Mouse (Mus musculus) liver, embryonic 14.5 days (tissue): ENCODE measurements around the gene Ppp6r1. TPM values are rescaled to one million over a fixed set of nuclear protein-coding genes. Genes with fewer than 3 reads are reported as not detected.
A peak's percentile ranks its signal among the peaks of the same experiment; 100 is the strongest.

Experiments used
- ATAC-seq: fragments of 200-750 bp; cut with Nextera tagmentation; 2 replicates; pipeline ENCODE4 v1.8.0; 2017; ENCODE audit warnings: moderate number of reproducible peaks, mild to moderate bottlenecking, moderate library complexity; ENCODE audit not compliant: insufficient read depth
- DNase-seq, 3 experiments: peaks; one replicate each; pipeline ENCODE4 v3.0.0-alpha.2; 2012 to 2013; ENCODE audit warnings: low read depth in 3 of 3, low spot score in 3 of 3
- H3K27ac ChIP-seq: fragments of 300-500 bp; sonication (generic); 2 replicates; pipeline ENCODE4 v1.5.1; 2014; ENCODE audit warnings: moderate library complexity, mild to moderate bottlenecking, control low read depth, inconsistent platforms
- H3K27me3 ChIP-seq: fragments of 300-500 bp; sonication (generic); 2 replicates; pipeline ENCODE4 v1.6.1; 2014; ENCODE audit warnings: mild to moderate bottlenecking, low read length, moderate library complexity; ENCODE audit not compliant: control insufficient read depth, insufficient read depth
- H3K36me3 ChIP-seq: fragments of 300-500 bp; sonication (generic); replicated peaks from 2 replicates; pipeline ENCODE4 v1.6.1; 2014; ENCODE audit warnings: low read depth; ENCODE audit not compliant: control insufficient read depth, insufficient read depth
- H3K4me1 ChIP-seq, 2 experiments: fragments of 200-500 bp in 1 of 2; fragments of 300-500 bp in 1 of 2; sonication (generic) in 1 of 2; replicated peaks; 2 replicates each; pipeline ENCODE4 v1.6.1; 2012 to 2014; ENCODE audit warnings: antibody characterized with exemption in 1 of 2, inconsistent platforms in 1 of 2, low read length in 1 of 2; ENCODE audit not compliant: control insufficient read depth in 2 of 2, insufficient read depth in 2 of 2
- H3K4me2 ChIP-seq: fragments of 300-500 bp; sonication (generic); 2 replicates; pipeline ENCODE4 v1.6.1; 2014; ENCODE audit warnings: low read depth, mild to moderate bottlenecking, control low read depth, moderate library complexity
- H3K4me3 ChIP-seq, 2 experiments: fragments of 200-500 bp in 1 of 2; fragments of 300-500 bp in 1 of 2; sonication (generic) in 1 of 2; 2 replicates each; pipeline ENCODE4 v1.5.1; 2012 to 2014; ENCODE audit warnings: low read depth in 2 of 2, low read length in 2 of 2, mild to moderate bottlenecking in 2 of 2, control low read depth in 1 of 2, inconsistent platforms in 1 of 2, moderate library complexity in 1 of 2; ENCODE audit not compliant: insufficient read depth in 1 of 2
- H3K9ac ChIP-seq: fragments of 300-500 bp; sonication (generic); replicated peaks from 2 replicates; pipeline ENCODE4 v1.6.1; 2014; ENCODE audit warnings: mild to moderate bottlenecking, control low read depth, moderate library complexity
- H3K9me3 ChIP-seq: fragments of 300-500 bp; sonication (generic); 2 replicates; pipeline ENCODE4 v1.6.1; 2016; ENCODE audit warnings: low read length, mixed read lengths; ENCODE audit not compliant: control insufficient read depth
- CTCF ChIP-seq: IDR thresholded peaks from 2 replicates; pipeline ENCODE4 v1.5.1; 2016; ENCODE audit warnings: antibody characterized with exemption, low read depth, control low read depth
- EP300 ChIP-seq: IDR thresholded peaks from 2 replicates; pipeline ENCODE4 v1.6.1; 2016; ENCODE audit warnings: antibody characterized with exemption, low read depth
- WGBS: fragments of 180-500 bp; shearing (Covaris S2); extraction: QIAGEN DNeasy Blood & Tissue Kit; methylation state at CpG from one replicate; pipeline ENCODE4 v1.1.7; 2014; ENCODE audit not compliant: insufficient replicate concordance; 5-methylcytosine and 5-hydroxymethylcytosine counted together
- polyA plus RNA-seq, 2 experiments: library from polyadenylated mRNA; depleted of rRNA in 1 of 2; stranded (reverse) in 1 of 2; unstranded in 1 of 2; fragments of >200 nt; fragmentation: Nextera tagmentation in 1 of 2; extraction: Ambion mirVana in 1 of 2; gene quantifications; 2 replicates each; pipeline versions ENCODE4 v1.2.1 to v1.2.3; 2012 to 2014

Gene Ppp6r1
- polyA plus RNA-seq, 2 experiments: 4.3 to 33.6 TPM

DNA sequence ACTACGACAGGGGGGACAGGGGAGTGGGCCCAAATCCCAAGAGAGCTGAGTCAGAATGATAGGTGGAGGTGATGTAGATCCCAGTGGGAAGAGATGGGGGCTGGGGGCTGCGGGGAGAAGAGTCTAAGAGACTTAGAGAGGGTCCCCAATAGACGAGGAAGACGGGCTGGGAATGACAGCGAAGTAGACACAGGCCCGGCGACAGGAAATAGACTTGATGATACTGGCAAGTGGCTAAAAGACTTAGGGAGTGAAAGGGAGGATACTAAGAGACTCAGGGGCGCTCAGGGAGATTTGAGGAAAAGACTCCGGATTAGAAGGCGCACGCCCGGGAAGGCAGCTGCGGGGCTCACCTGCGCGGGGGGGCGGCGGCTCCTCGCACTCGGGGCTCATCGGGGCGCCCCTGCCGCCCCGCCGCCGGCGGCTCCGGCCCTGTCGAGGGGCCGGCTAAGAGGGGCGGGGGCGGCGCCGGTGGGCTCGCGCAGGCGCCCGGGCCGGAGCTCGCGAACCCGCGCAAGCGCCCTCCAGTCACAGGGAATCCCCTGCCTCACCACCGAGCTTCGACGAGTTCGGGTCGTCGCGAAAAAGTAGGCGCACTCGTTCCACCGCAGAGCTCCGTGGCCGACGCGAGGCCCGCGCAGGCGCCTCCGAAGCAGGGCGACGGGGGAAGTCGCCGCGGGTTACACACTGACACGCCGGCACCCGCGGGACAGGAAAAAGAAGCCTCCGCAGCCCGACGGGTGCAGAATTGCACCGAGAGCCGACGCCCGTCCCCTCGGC, 501 bp downstream of the Ppp6r1 start:
- peak overlapping the region; percentile 72 for H3K27ac ChIP-seq
- DNase-seq: no peak
- peak overlapping the region; percentile 99 for H3K4me2 ChIP-seq
- H3K4me1 ChIP-seq: peaks cover 33 to 34% of the 10 kb centered on the region in 2 experiments
- peak overlapping the region; percentile 73 to 99 for H3K4me3 ChIP-seq
- ATAC-seq: peak; percentile 55
- H3K9me3 ChIP-seq: no peaks in the 10 kb centered on the region
- H3K27me3 ChIP-seq: no peaks in the 10 kb centered on the region
- TF ChIP-seq EP300 (no peak), CTCF (no peak)
- peaks cover 4% of the 10 kb centered on the region for H3K36me3 ChIP-seq
- peak overlapping the region; percentile 94 for H3K9ac ChIP-seq
- WGBS: under 1% methylated on average over 74 of the region's 78 CpGs

DNA sequence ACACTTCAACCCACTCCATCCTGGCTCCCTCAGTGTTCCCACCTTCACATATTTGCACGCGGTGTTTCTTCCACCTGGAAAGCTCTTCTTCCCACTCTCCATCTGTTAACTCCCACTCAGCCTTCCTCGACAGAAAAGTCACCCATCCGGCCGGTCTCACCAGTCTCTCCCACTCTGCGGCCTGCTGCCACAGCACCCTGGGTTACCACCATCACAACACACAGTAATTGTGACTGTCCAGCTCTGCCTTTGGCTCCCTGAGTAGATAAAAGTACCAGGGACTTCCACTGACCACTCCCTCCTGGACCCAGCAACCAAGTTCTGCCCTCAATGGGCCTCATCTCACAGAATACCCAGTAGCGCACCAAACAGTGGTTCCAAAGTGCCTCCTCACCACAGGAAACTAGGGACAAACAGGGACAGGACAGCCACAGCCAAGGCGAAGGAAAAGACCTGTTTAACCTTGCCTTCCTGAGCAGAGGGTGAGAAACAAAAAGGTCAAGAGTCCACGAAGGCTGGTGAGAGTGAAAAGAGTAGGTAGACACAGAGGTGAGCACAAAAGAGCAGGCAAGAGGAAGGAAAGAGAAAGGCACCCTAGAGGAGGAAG, 1.2 kb downstream of the Ppp6r1 start:
- peak overlapping the region; percentile 73 to 99 for H3K4me3 ChIP-seq
- no peak for DNase-seq
- ATAC-seq: no peak
- no peaks in the 10 kb centered on the region for H3K27me3 ChIP-seq
- H3K4me1 ChIP-seq: peaks cover 33 to 35% of the 10 kb centered on the region in 2 experiments
- peak overlapping the region; percentile 94 for H3K9ac ChIP-seq
- WGBS: 25% methylated on average over 9 of the region's 9 CpGs
- H3K4me2 ChIP-seq: peak overlapping the region; percentile 99
- peaks cover 8% of the 10 kb centered on the region for H3K36me3 ChIP-seq
- H3K27ac ChIP-seq: peak overlapping the region; percentile 72
- no peak for TF ChIP-seq CTCF
- no peak for TF ChIP-seq EP300
- H3K9me3 ChIP-seq: no peaks in the 10 kb centered on the region

- Histone ChIP-seq H3K4me3 (peak overlapping the region; percentile 73 to 99), H3K36me3 (peaks cover 8% of the 10 kb centered on the region), H3K9me3 (no peaks in the 10 kb centered on the region), H3K9ac (peak overlapping the region; percentile 94), H3K27me3 (no peaks in the 10 kb centered on the region), H3K4me2 (peak overlapping the region; percentile 99), H3K4me1 (peaks cover 33 to 39% of the 10 kb centered on the region in 2 experiments), H3K27ac (peak overlapping the region; percentile 21; the same call in 1 of the 2 replicates)
- ATAC-seq: no peak
- DNase-seq: no peak
- WGBS: 18% methylated on average over 1 of the region's 1 CpGs
- no peak for TF ChIP-seq CTCF
- TF ChIP-seq EP300: no peak
Observed at GRCm38 (mm10) chr7:4656818-4657217, 2.0 kb downstream of the Ppp6r1 start.

- DNase-seq: no peak
- Histone ChIP-seq H3K9me3 (no peaks in the 10 kb centered on the region), H3K27me3 (no peaks in the 10 kb centered on the region), H3K36me3 (peaks cover 8% of the 10 kb centered on the region), H3K4me2 (peak overlapping the region; percentile 99), H3K9ac (no peak overlapping the region; the same call in 1 of the 2 replicates), H3K27ac (no peak overlapping the region), H3K4me1 (peaks cover 33 to 43% of the 10 kb centered on the region in 2 experiments), H3K4me3 (peak overlapping the region in 1 of 2 experiments; percentile 99; a peak in 1 of 4 replicates)
- TF ChIP-seq CTCF: no peak
- 67% methylated on average over 1 of the region's 1 CpGs for WGBS
- ATAC-seq: no peak
Observed at GRCm38 (mm10) chr7:4655916-4656315, 2.9 kb downstream of the Ppp6r1 start.

DNA sequence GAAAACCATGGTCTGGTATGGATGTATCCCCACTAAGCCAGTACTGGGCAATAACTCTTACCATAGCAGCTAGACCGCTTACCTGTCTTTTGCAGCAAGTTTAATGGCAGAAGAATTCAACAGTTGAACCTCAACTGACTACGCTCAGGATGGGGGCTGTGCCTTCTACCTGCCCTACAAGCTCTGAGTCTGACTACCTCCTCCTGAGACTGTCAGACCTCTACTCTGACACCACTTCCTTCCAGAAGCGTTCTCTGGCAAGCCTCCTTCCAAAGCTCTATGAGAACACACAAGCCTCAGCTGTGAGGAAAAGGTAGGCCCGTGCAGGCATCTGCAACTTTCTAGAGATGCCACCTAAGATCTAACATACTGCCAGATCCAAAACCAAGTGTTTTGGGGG, 3.4 kb downstream of the Ppp6r1 start:
- 52% methylated on average over 4 of the region's 4 CpGs for WGBS
- Histone ChIP-seq H3K36me3 (peaks cover 8% of the 10 kb centered on the region), H3K9ac (no peak overlapping the region; the same call in 1 of the 2 replicates), H3K27ac (no peak overlapping the region), H3K27me3 (no peaks in the 10 kb centered on the region), H3K4me1 (peaks cover 33 to 43% of the 10 kb centered on the region in 2 experiments), H3K4me2 (peak overlapping the region; percentile 99), H3K4me3 (no peak overlapping the region; a peak in 1 of 4 replicates), H3K9me3 (no peaks in the 10 kb centered on the region)
- TF ChIP-seq EP300: no peak
- TF ChIP-seq CTCF: no peak
- no peak for DNase-seq
- no peak for ATAC-seq
